Mouse (Mus musculus) hindbrain, postnatal 0 days (tissue): ENCODE measurements around the gene Nedd9. TPM values are rescaled to one million over a fixed set of nuclear protein-coding genes. Genes with fewer than 3 reads are reported as not detected.

Experiments used
- ATAC-seq: fragments of 200-750 bp; cut with Nextera tagmentation; 2 replicates; pipeline ENCODE4 v1.8.0; 2017; ENCODE audit warnings: mild to moderate bottlenecking, moderate TSS enrichment, moderate library complexity
- DNase-seq: peaks from one replicate; pipeline ENCODE4 v3.0.0-alpha.2; 2015; ENCODE audit warnings: low spot score
- H3K27ac ChIP-seq: fragments of 300-500 bp; sonication (generic); 2 replicates; pipeline ENCODE4 v1.5.1; 2014; ENCODE audit warnings: mild to moderate bottlenecking
- H3K27me3 ChIP-seq: fragments of 300-500 bp; sonication (generic); 2 replicates; pipeline ENCODE4 v1.6.1; 2014; ENCODE audit warnings: low read length, mixed read lengths; ENCODE audit not compliant: insufficient read depth
- H3K36me3 ChIP-seq: fragments of 300-500 bp; sonication (generic); 2 replicates; pipeline ENCODE4 v1.6.1; 2014; ENCODE audit warnings: low read length, mixed read lengths; ENCODE audit not compliant: insufficient read depth
- H3K4me1 ChIP-seq: fragments of 300-500 bp; sonication (generic); 2 replicates; pipeline ENCODE4 v1.6.1; 2014; ENCODE audit warnings: antibody characterized with exemption, low read length, mixed read lengths; ENCODE audit not compliant: insufficient read depth
- H3K4me2 ChIP-seq: fragments of 300-500 bp; sonication (generic); 2 replicates; pipeline ENCODE4 v1.6.1; 2014; ENCODE audit warnings: low read depth, mild to moderate bottlenecking, low read length, moderate library complexity, mixed read lengths
- H3K4me3 ChIP-seq: fragments of 300-500 bp; sonication (generic); 2 replicates; pipeline ENCODE4 v1.5.1; 2014; ENCODE audit warnings: low read length
- H3K9ac ChIP-seq: fragments of 300-500 bp; sonication (generic); replicated peaks from 2 replicates; pipeline ENCODE4 v1.6.1; 2014; ENCODE audit warnings: mild to moderate bottlenecking, low read length, moderate library complexity, mixed read lengths
- H3K9me3 ChIP-seq: fragments of 300-500 bp; sonication (generic); 2 replicates; pipeline ENCODE4 v1.6.1; 2016; ENCODE audit warnings: low read length, mixed read lengths
- CTCF ChIP-seq: IDR thresholded peaks from 2 replicates; pipeline ENCODE4 v1.5.1; 2016; ENCODE audit warnings: antibody characterized with exemption, control low read depth, low read depth
- WGBS: fragments of 180-500 bp; shearing (Covaris S2); extraction: QIAGEN DNeasy Blood & Tissue Kit; methylation state at CpG from one replicate; pipeline ENCODE4 v1.1.7; 2014; 5-methylcytosine and 5-hydroxymethylcytosine counted together
- polyA plus RNA-seq: library from polyadenylated mRNA; unstranded; fragments of >200 nt; fragmentation: Nextera tagmentation; extraction: Ambion mirVana; gene quantifications from 2 replicates; pipeline ENCODE4 v1.2.1, GENCODE M21; 2015
- total RNA-seq: library from RNA; depleted of rRNA; stranded (reverse); fragments of >200 nt; gene quantifications from 2 replicates; pipeline ENCODE4 v1.2.3, GENCODE M21; 2014; rRNA removed

Gene Nedd9
- 26.5 and 29.7 TPM in 2 replicates for total RNA-seq
- polyA plus RNA-seq, result 12.2 and 13.1 TPM in 2 replicates

DNA sequence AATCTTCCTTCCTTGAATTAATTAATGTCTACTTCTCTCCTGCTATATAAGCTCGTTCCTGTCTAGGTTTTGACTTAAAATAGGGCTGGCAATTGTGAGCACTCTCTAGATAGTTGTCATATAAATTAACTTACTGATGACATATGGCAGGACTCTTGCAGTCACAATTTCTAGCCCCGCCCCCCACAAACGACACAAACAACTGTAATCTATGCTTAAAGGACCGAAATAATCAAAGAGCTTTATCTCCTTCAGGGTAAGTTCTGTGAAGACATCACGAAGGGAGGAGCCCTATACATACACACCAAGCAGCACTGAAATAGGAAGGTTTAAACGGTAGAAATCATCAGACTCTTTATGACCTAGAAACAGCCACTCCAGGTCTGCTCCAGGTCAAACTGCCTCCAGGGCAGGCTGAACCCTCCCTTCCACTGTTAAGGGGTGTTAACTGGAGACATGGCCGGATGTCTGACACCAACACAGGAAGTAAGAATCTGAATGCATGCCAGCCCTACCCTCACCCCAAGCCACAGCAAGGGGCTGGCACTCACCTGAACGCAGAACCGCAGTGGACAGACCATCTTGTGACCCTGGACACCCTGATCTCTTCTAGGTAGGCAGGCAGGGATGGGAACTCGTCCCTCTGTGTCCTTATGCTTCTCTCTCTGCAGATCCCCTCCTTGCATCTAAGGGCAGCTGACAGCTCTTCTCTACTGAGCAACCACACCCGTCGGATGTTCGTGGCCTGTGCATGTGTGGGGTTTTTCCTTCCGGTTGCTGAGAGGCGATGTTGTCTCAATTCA is at the start of gene Nedd9:
Gene Nedd9, minus strand, starts transcription at position 757 of the 803 bp plus-strand sequence.
- Histone ChIP-seq H3K9ac (no peak within 1 kb of the TSS), H3K27ac (no peak within 1 kb of the TSS), H3K4me2 (no peak within 1 kb of the TSS), H3K27me3 (no peaks in the 10 kb centered on the region), H3K9me3 (no peaks in the 10 kb centered on the region), H3K4me1 (no peaks in the 10 kb centered on the region), H3K4me3 (no peak within 1 kb of the TSS), H3K36me3 (no peaks in the 10 kb centered on the region)
- no peak for ATAC-seq
- no peak for TF ChIP-seq CTCF
- WGBS, result 80% methylated on average over 15 of the region's 15 CpGs
- no peak for DNase-seq

DNA sequence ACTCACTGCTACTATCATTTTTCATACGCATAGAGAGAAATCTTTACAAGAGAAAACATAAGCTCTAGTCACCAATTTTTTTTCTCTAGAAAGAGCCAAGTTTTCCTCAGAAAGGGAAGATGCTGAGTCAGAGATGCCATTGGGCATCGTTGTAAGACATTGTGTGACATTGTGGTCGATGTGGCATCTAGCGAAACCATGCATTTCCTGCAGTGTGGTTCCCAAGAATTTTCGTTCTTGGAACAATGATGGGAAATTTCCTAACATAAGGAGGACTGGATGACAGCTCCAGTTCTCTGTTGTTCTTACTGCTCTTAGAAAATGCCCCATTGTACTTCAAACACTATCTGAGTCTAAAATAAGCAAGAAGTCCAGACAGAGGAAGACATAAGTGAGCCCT is 45.5 kb upstream of the Nedd9 start:
- Histone ChIP-seq H3K9ac (no peak overlapping the region), H3K4me3 (no peak overlapping the region), H3K27me3 (no peaks in the 10 kb centered on the region), H3K27ac (no peak overlapping the region), H3K4me1 (no peaks in the 10 kb centered on the region), H3K4me2 (no peak overlapping the region), H3K36me3 (no peaks in the 10 kb centered on the region), H3K9me3 (no peaks in the 10 kb centered on the region)
- TF ChIP-seq CTCF, result no peak
- ATAC-seq (no peak), DNase-seq (no peak)
- WGBS, result 83% methylated on average over 5 of the region's 5 CpGs

DNA sequence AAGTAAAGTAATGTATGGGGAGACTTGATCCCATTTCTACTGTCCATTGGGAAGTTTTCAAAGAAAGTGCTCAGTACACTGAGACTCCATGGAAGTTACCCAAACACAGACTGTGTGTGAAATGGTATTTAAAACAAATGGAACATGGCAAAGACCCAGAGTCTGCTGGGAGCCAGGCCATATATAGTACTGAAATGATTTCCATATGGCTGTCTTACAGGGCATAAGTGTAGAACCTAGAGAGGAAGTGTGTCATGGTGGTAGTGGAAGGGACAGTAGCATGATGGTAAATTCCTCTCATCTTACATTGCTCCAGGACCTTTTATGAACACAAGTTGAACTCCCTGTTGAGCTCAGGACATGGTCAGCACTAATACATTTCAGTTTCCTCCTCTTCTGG is 43.2 kb upstream of the Nedd9 start:
- no peak for DNase-seq
- Histone ChIP-seq H3K4me1 (no peaks in the 10 kb centered on the region), H3K27ac (no peak overlapping the region), H3K36me3 (no peaks in the 10 kb centered on the region), H3K4me2 (no peak overlapping the region), H3K9me3 (no peaks in the 10 kb centered on the region), H3K27me3 (no peaks in the 10 kb centered on the region), H3K9ac (no peak overlapping the region), H3K4me3 (no peak overlapping the region)
- TF ChIP-seq CTCF, result no peak
- ATAC-seq, result no peak

DNA sequence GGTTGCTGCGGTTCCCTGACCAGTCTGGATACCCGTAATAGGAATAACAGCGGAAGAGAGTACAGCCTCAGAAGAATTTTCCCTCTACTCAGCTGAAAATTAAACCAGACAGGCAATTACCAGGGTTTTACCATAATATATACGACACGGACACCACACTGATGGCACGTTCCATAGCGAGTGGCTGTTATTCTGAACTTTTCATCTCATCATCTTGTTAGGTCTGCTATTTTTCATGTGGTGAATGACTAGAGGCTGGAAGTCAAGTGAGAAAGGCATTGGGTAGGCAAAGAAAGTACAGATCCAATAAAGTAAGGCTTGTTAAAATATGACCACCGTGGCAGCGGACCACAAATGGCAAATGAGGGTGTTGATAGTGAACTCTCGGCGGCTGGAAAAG is 37.0 kb upstream of the Nedd9 start:
- Histone ChIP-seq H3K4me2 (no peak overlapping the region), H3K9me3 (no peaks in the 10 kb centered on the region), H3K27me3 (no peaks in the 10 kb centered on the region), H3K9ac (no peak overlapping the region), H3K27ac (no peak overlapping the region), H3K36me3 (no peaks in the 10 kb centered on the region), H3K4me3 (no peak overlapping the region), H3K4me1 (no peaks in the 10 kb centered on the region)
- no peak for ATAC-seq
- DNase-seq, result no peak
- 95% methylated on average over 11 of the region's 11 CpGs for WGBS
- no peak for TF ChIP-seq CTCF

DNA sequence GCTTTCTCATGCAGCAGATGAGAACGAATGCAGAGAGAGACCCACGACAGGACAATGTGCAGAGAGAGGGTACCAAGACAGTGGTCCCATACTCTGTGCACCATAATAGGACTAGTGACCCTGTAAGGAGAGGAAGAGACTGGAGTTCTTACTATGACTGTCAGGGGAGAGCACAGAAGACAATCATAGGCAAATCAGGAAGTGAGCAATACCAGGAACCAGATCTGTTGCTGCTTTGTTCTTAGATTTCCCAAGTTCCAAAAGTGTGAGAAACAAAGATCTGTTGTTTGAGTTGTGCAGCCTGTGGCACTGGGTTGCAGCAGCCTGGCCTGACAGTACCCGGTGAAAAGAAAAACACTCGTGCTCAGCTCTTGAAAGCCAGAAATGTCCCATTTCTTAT is 34.1 kb upstream of the Nedd9 start:
- no peaks in the 10 kb centered on the region for H3K27me3 ChIP-seq
- H3K9me3 ChIP-seq, result no peaks in the 10 kb centered on the region
- no peak overlapping the region for H3K4me2 ChIP-seq
- 81% methylated on average over 4 of the region's 4 CpGs for WGBS
- H3K36me3 ChIP-seq, result no peaks in the 10 kb centered on the region
- H3K9ac ChIP-seq, result no peak overlapping the region
- no peak overlapping the region for H3K4me3 ChIP-seq
- no peak overlapping the region for H3K27ac ChIP-seq
- no peak for TF ChIP-seq CTCF
- DNase-seq (no peak), ATAC-seq (no peak)
- H3K4me1 ChIP-seq, result no peaks in the 10 kb centered on the region

DNA sequence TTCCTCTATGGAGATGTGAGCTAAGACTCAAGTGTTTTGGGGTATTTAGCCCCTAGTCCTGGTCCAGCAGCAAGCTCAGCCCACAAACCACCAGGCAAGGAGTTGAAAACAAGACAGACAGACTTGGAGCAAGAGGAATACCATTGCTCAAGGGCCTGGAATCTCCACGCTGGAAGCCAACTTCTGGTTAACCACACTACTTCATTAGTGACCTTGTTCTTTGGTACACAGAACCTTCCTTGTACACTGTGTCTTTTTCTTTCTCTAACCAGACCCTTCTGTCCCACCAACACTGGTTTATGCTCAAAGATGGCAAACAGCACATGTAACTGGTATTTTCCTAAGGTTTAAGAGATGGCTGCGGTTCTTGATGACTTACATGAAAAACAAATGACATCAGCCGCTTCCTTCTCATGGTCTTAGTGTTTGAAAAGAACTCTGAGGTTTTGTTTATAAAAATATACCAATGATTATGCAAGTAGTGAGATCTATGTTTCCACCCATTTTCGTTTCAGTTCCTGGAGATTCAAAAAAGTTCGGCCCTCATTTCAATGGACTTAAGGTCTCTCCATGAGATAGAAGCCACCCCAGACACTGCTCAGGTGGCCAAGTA is 33.5 kb upstream of the Nedd9 start:
- no peaks in the 10 kb centered on the region for H3K9me3 ChIP-seq
- H3K9ac ChIP-seq, result no peak overlapping the region
- TF ChIP-seq CTCF, result no peak
- no peak overlapping the region for H3K4me3 ChIP-seq
- no peaks in the 10 kb centered on the region for H3K27me3 ChIP-seq
- no peak for DNase-seq
- no peaks in the 10 kb centered on the region for H3K36me3 ChIP-seq
- no peak for ATAC-seq
- H3K4me2 ChIP-seq, result no peak overlapping the region
- H3K27ac ChIP-seq, result no peak overlapping the region
- no peaks in the 10 kb centered on the region for H3K4me1 ChIP-seq
- 90% methylated on average over 5 of the region's 5 CpGs for WGBS

DNA sequence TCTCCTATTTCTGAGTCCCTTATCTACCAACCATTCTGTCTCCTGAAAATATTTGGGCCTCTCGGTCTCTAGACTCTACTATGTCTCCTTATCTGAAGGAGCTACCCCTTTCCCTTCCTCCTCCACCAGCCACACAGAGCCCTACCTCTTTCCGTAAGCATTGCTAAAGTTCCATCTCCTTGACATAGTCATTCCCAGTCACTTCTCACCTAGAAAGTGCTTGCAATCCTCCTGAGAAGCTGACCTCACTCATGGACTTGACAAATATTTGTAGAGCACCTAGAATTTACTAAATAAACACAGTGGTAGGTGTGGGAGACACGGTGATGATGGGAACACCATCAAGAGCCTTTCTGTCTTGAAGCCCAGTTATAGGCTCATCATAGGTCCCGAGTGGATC is 32.6 kb upstream of the Nedd9 start:
- no peak overlapping the region for H3K4me2 ChIP-seq
- H3K9me3 ChIP-seq, result no peaks in the 10 kb centered on the region
- no peaks in the 10 kb centered on the region for H3K4me1 ChIP-seq
- DNase-seq (no peak), ATAC-seq (no peak)
- no peak overlapping the region for H3K27ac ChIP-seq
- no peaks in the 10 kb centered on the region for H3K36me3 ChIP-seq
- no peak for TF ChIP-seq CTCF
- WGBS, result 92% methylated on average over 4 of the region's 4 CpGs
- no peaks in the 10 kb centered on the region for H3K27me3 ChIP-seq
- no peak overlapping the region for H3K4me3 ChIP-seq
- no peak overlapping the region for H3K9ac ChIP-seq
